In the genomic region with DNA sequence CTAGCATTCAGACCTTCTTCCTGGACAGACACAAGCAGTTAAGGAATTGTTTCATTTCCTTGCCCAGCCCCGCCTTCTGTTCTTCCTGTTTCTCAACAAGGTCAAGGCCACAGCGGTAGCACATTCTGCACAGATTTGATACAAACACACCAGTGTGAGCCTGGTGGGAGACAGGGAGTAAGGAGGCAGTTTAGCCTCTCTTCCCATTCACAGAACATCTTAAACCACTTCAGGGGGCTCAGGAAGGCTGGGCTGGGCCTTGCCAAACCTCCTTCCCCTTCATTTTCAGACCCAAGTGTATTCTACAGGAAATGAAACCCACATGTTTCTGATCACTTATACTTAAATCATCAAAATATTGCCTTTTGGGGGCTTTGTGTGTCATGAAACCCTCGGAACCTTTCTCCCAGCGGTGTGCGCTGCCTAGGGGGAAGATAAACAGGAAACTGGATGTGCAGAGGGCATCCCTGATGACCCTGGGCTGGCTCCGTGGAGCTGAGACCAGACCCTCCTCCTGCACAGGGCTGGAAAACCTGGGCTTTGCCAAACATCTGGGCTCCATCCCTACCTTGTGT, we compare ENCODE assay signal across 10 mouse cellular contexts.
A peak's percentile ranks its signal among the peaks of the same experiment; 100 is the strongest.
DNase-seq lines count a peak whose midpoint lies in the region; ATAC-seq and TF ChIP-seq lines count a peak whose summit lies in the region.
"Had no signal": no experiment of that assay in that cellular context is flagged by ENCODE, and none has a peak within 500 bp of the region (broad histone marks: within the 10 kb centered on the region; RNA-seq: fewer than 3 reads in every experiment).

No protein-coding gene starts in this region.

- peak; percentile 27 for DNase-seq in gastrocnemius, postnatal 25 days
- no peak for DNase-seq in gastrocnemius, postnatal 10 days
- DNase-seq in embryo, embryonic 9.5 days (ENCODE audit: extremely low spot score): peak; percentile 54
- DNase-seq in kidney, adult 9 months: peak; percentile 42
- DNase-seq in lung, postnatal 36 days: peak; percentile 65
- no peak for DNase-seq in thymus, adult 2 months
- DNase-seq in layer of hippocampus, postnatal 14 days (ENCODE audit: low spot score in 2 of 2): no peak

- no peak overlapping the region for H3K27ac ChIP-seq in thymus, adult 2 months (ENCODE audit: control insufficient read depth, insufficient read depth, low read length)
- H3K27ac ChIP-seq: hindbrain, embryonic 15.5 days; neural tube, embryonic 12.5 days had no signal

- no peak for ATAC-seq in granulocyte monocyte progenitor cell, adult 5-6 weeks (replicated peaks; ENCODE audit: poor library complexity, severe bottlenecking)

- no peaks in the 10 kb centered on the region for H3K36me3 ChIP-seq in thymus, adult 2 months (ENCODE audit: control insufficient read depth, insufficient read depth, low read length)
- H3K36me3 ChIP-seq: hindbrain, embryonic 15.5 days; neural tube, embryonic 12.5 days had no signal

- no peak for TF ChIP-seq POLR2A in thymus, adult 2 months (IDR thresholded peaks at IDR 0.05; ENCODE audit: control insufficient read depth, extremely low read depth, insufficient read depth, low read length, poor library complexity)

- TF ChIP-seq CTCF in thymus, adult 2 months (IDR thresholded peaks at IDR 0.05; ENCODE audit: borderline replicate concordance, control insufficient read depth, extremely low read depth, insufficient read depth, low read length, poor library complexity): no peak

- 54% methylated on average over 6 of the region's 6 CpGs for WGBS in thymus, adult 2 months

- H3K4me1 ChIP-seq in thymus, adult 2 months (replicated peaks; ENCODE audit: control insufficient read depth, insufficient read depth, low read length): no peaks in the 10 kb centered on the region
- H3K4me1 ChIP-seq: hindbrain, embryonic 15.5 days; neural tube, embryonic 12.5 days had no signal

- H3K27me3 ChIP-seq in thymus, adult 2 months (ENCODE audit: control insufficient read depth, insufficient read depth, low read length): no peaks in the 10 kb centered on the region
- H3K27me3 ChIP-seq: hindbrain, embryonic 15.5 days; neural tube, embryonic 12.5 days had no signal

- H3K4me3 ChIP-seq in thymus, adult 2 months (ENCODE audit: control insufficient read depth, insufficient read depth, low read length): no peak overlapping the region
- H3K4me3 ChIP-seq: hindbrain, embryonic 15.5 days; neural tube, embryonic 12.5 days had no signal

Comparison
In these comparisons a context has a peak if more than half of its experiments do, and no peak if none do; other contexts are left out.
1. DNase-seq: peak in gastrocnemius, postnatal 25 days (single experiment), embryo, embryonic 9.5 days (single experiment), kidney, adult 9 months (single experiment) and lung, postnatal 36 days (single experiment); none in gastrocnemius, postnatal 10 days (single experiment), thymus, adult 2 months (single experiment) and layer of hippocampus, postnatal 14 days (0 of 2).